Mouse (Mus musculus) gastrocnemius, postnatal 14 days (tissue): ENCODE measurements around the gene Myo1b. TPM values are rescaled to one million over a fixed set of nuclear protein-coding genes. Genes with fewer than 3 reads are reported as not detected.

Experiments used
- DNase-seq: peaks from one replicate; pipeline ENCODE4 v3.0.0; 2021; ENCODE audit warnings: mixed read lengths
- intact Hi-C: fragments of 180-260 bp; cut with DNase I; formaldehyde crosslinking; loops from one replicate; pipeline ENCODE4 v1.15.1; 2025; ENCODE audit warnings: low total_unique reads
- total RNA-seq, 2 experiments: library from RNA; stranded (reverse); gene quantifications; 2 replicates each; pipeline ENCODE4 v1.2.3; 2021

Gene Myo1b
- total RNA-seq, 2 experiments from 2014 or later = 26.0 to 28.2 TPM

GRCm38 (mm10) chr1:51860837-51861236 lies 55.0 kb downstream of the Myo1b start:
- intact Hi-C loops = no loop called here
- DNase-seq = no peak

GRCm38 (mm10) chr1:51856946-51857345 lies 58.9 kb downstream of the Myo1b start:
- intact Hi-C loops = no loop called here
- no peak for DNase-seq

GRCm38 (mm10) chr1:51856245-51856915 lies 59.5 kb downstream of the Myo1b start:
- intact Hi-C loops = no loop called here
- no peak for DNase-seq

GRCm38 (mm10) chr1:51855541-51856244 lies 60.2 kb downstream of the Myo1b start:
- intact Hi-C loops = no loop called here
- DNase-seq = no peak

GRCm38 (mm10) chr1:51852314-51852713 lies 63.6 kb downstream of the Myo1b start:
- intact Hi-C loops = no loop called here
- DNase-seq = peak; percentile 24

- intact Hi-C loops = no loop called here
These were observed 66.2 kb downstream of the Myo1b start for GRCm38 (mm10) chr1:51849570-51850211.

GRCm38 (mm10) chr1:51845264-51846036 lies 70.4 kb downstream of the Myo1b start:
- intact Hi-C loops = no loop called here
- DNase-seq = no peak

More at GRCm38 (mm10) chr1:51849570-51850211, 66.2 kb downstream of the Myo1b start:
- DNase-seq = no peak

- DNase-seq = peak; percentile 12
- intact Hi-C loops = no loop called here
These were observed 77.8 kb downstream of the Myo1b start for GRCm38 (mm10) chr1:51837845-51838623.

- no peak for DNase-seq
- intact Hi-C loops = no loop called here
These were observed 78.6 kb downstream of the Myo1b start for GRCm38 (mm10) chr1:51837311-51837710.

GRCm38 (mm10) chr1:51835795-51836194 lies 80.1 kb downstream of the Myo1b start:
- intact Hi-C loops = no loop called here
- DNase-seq = no peak

- DNase-seq = no peak
- intact Hi-C loops = no loop called here
These were observed 81.8 kb downstream of the Myo1b start for GRCm38 (mm10) chr1:51834072-51834471.

- intact Hi-C loops = no loop called here
- DNase-seq = no peak
These were observed 86.5 kb downstream of the Myo1b start for GRCm38 (mm10) chr1:51829353-51829752.

GRCm38 (mm10) chr1:51822531-51822930 lies 93.3 kb downstream of the Myo1b start:
- no peak for DNase-seq
- intact Hi-C loops = no loop called here

GRCm38 (mm10) chr1:51821701-51822495 lies 94.0 kb downstream of the Myo1b start:
- intact Hi-C loops = no loop called here
- DNase-seq = no peak

GRCm38 (mm10) chr1:51820520-51820919 lies 95.4 kb downstream of the Myo1b start:
- intact Hi-C loops = loop anchor here (1.0 kb wide), 1 partner anchor 26 kb away; no protein-coding TSS in a partner anchor
- no peak for DNase-seq

GRCm38 (mm10) chr1:51820013-51820441 lies 95.8 kb downstream of the Myo1b start:
- DNase-seq = no peak
- intact Hi-C loops = loop anchor here (1.0 kb wide), 1 partner anchor 26 kb away; no protein-coding TSS in a partner anchor

GRCm38 (mm10) chr1:51815636-51816035 lies 100.2 kb downstream of the Myo1b start:
- intact Hi-C loops = no loop called here
- DNase-seq = no peak
